Mouse (Mus musculus): Measurements from ENCODE around the gene Syn2. TPM values are rescaled to one million over a fixed set of nuclear protein-coding genes. Genes with fewer than 3 reads are reported as not detected.

Syn2 gene
- total and polyA plus RNA-seq, 3 experiments, result 0.59 to 1.6 (median 1.2) TPM

GRCm38 (mm10) chr6:115267916-115268315 is 133.2 kb downstream of the Syn2 start:
- Histone ChIP-seq H3K36me3 (replicated peaks in 1 of 2; ENCODE audit: control insufficient read depth in 1 of 2, insufficient read depth in 1 of 2, low read length in 1 of 2) (peaks cover 0 to 14% of the 10 kb centered on the region in 2 experiments), H3K4me2 (ENCODE audit: insufficient read depth, low read depth, poor library complexity, severe bottlenecking) (no peak overlapping the region), H3K79me2 (replicated peaks; ENCODE audit: control insufficient read depth, extremely low read depth, insufficient read depth, poor library complexity, severe bottlenecking) (no peaks in the 10 kb centered on the region), H3K27me3 (replicated peaks) (no peaks in the 10 kb centered on the region), H3K27ac (ENCODE audit: insufficient read depth, low read depth) (no peak overlapping the region), H3K9ac (ENCODE audit: insufficient read depth, low read depth) (no peak overlapping the region), H3K4me1 (ENCODE audit: control insufficient read depth in 1 of 2, insufficient read depth in 2 of 2) (peaks cover 0 to 6% of the 10 kb centered on the region in 2 experiments; a peak in 2 of 4 replicates), H3K4me3 (replicated peaks in 1 of 3; ENCODE audit: low read depth in 2 of 3, low read length in 2 of 3, poor library complexity in 1 of 3) (no peak overlapping the region), H3K9me3 (replicated peaks; ENCODE audit: low read length) (no peaks in the 10 kb centered on the region)
- dilution Hi-C loops (cut with MboI; ENCODE audit: extremely low pct_ligation_motif_present, extremely low pct_unique_long_range_greater_than_20kb, low sequenced_read_pairs), result no loop called here
- peak; percentile 64 for DNase-seq (ENCODE audit: extremely low read depth)
- in situ Hi-C loops (cut with MboI; ENCODE audit: low pct_ligation_motif_present, low pct_unique_long_range_greater_than_20kb, low sequenced_read_pairs), result loop anchor here (10.0 to 25.0 kb wide), 2 partner anchors 213 to 331 kb away; no protein-coding TSS in a partner anchor
- TF ChIP-seq MAX (IDR thresholded peaks at IDR 0.05; ENCODE audit: low read length), result no peak
- TF ChIP-seq RAD21 (IDR thresholded peaks at IDR 0.05; ENCODE audit: low read depth, low read length), result peak; percentile 86
- TF ChIP-seq CTCF (conservative IDR thresholded peaks at IDR 0.05 in 1 of 2, IDR thresholded peaks at IDR 0.05 in 1 of 2; ENCODE audit: low read depth in 2 of 2, low read length in 2 of 2), result peak; percentile 53 to 92
- TF ChIP-seq IRF4 (IDR thresholded peaks at IDR 0.05; ENCODE audit: low read depth, low read length), result 0 out of 2 replicates have a peak, but pooled peaks have one; percentile 21
- TF ChIP-seq JUND (conservative IDR thresholded peaks at IDR 0.05; ENCODE audit: low read depth, low read length), result 0 out of 2 replicates have a peak, but pooled peaks have one; percentile 14
- no peak for TF ChIP-seq POLR2AphosphoS2 (IDR thresholded peaks at IDR 0.05; ENCODE audit: low read depth, low read length)
- peak; percentile 89 for TF ChIP-seq SMC3 (IDR thresholded peaks at IDR 0.05; ENCODE audit: low read depth, low read length)
- peak; percentile 65 for TF ChIP-seq CHD2 (IDR thresholded peaks at IDR 0.05; ENCODE audit: low read length)

- TF ChIP-seq JUND (conservative IDR thresholded peaks at IDR 0.05; ENCODE audit: low read depth, low read length) (no peak), CHD1 (IDR thresholded peaks at IDR 0.05; ENCODE audit: low read depth, low read length) (no peak), MYC (IDR thresholded peaks at IDR 0.05; ENCODE audit: low read depth, low read length) (no peak)
- dilution Hi-C loops (cut with MboI; ENCODE audit: extremely low pct_ligation_motif_present, extremely low pct_unique_long_range_greater_than_20kb, low sequenced_read_pairs), result no loop called here
- Histone ChIP-seq H3K4me1 (ENCODE audit: control insufficient read depth in 1 of 2, insufficient read depth in 2 of 2) (peaks cover 0 to 6% of the 10 kb centered on the region in 2 experiments; a peak in 2 of 4 replicates), H3K9ac (ENCODE audit: insufficient read depth, low read depth) (no peak overlapping the region), H3K9me3 (replicated peaks; ENCODE audit: low read length) (no peaks in the 10 kb centered on the region), H3K4me3 (replicated peaks in 1 of 3; ENCODE audit: low read depth in 2 of 3, low read length in 2 of 3, poor library complexity in 1 of 3) (no peak overlapping the region), H3K27ac (ENCODE audit: insufficient read depth, low read depth) (no peak overlapping the region), H3K79me2 (replicated peaks; ENCODE audit: control insufficient read depth, extremely low read depth, insufficient read depth, poor library complexity, severe bottlenecking) (no peaks in the 10 kb centered on the region), H3K4me2 (ENCODE audit: insufficient read depth, low read depth, poor library complexity, severe bottlenecking) (no peak overlapping the region), H3K27me3 (replicated peaks) (no peaks in the 10 kb centered on the region), H3K36me3 (replicated peaks in 1 of 2; ENCODE audit: control insufficient read depth in 1 of 2, insufficient read depth in 1 of 2, low read length in 1 of 2) (peaks cover 0 to 9% of the 10 kb centered on the region in 2 experiments)
- in situ Hi-C loops (cut with MboI; ENCODE audit: low pct_ligation_motif_present, low pct_unique_long_range_greater_than_20kb, low sequenced_read_pairs), result loop anchor here (10.0 to 25.0 kb wide), 2 partner anchors 214 to 331 kb away; no protein-coding TSS in a partner anchor
- no peak for DNase-seq (ENCODE audit: extremely low read depth)
These were observed 134.1 kb downstream of the Syn2 start for GRCm38 (mm10) chr6:115268551-115269385.

- Histone ChIP-seq H3K27ac (ENCODE audit: insufficient read depth, low read depth) (no peak overlapping the region), H3K79me2 (replicated peaks; ENCODE audit: control insufficient read depth, extremely low read depth, insufficient read depth, poor library complexity, severe bottlenecking) (no peaks in the 10 kb centered on the region), H3K4me3 (replicated peaks in 1 of 3; ENCODE audit: low read depth in 2 of 3, low read length in 2 of 3, poor library complexity in 1 of 3) (no peak overlapping the region), H3K4me1 (ENCODE audit: control insufficient read depth in 1 of 2, insufficient read depth in 2 of 2) (peaks cover 0 to 6% of the 10 kb centered on the region in 2 experiments; a peak in 2 of 4 replicates), H3K9me3 (replicated peaks; ENCODE audit: low read length) (no peaks in the 10 kb centered on the region), H3K4me2 (ENCODE audit: insufficient read depth, low read depth, poor library complexity, severe bottlenecking) (no peak overlapping the region), H3K36me3 (replicated peaks in 1 of 2; ENCODE audit: control insufficient read depth in 1 of 2, insufficient read depth in 1 of 2, low read length in 1 of 2) (peaks cover 0 to 8% of the 10 kb centered on the region in 2 experiments), H3K27me3 (replicated peaks) (no peaks in the 10 kb centered on the region), H3K9ac (ENCODE audit: insufficient read depth, low read depth) (no peak overlapping the region)
- dilution Hi-C loops (cut with MboI; ENCODE audit: extremely low pct_ligation_motif_present, extremely low pct_unique_long_range_greater_than_20kb, low sequenced_read_pairs), result no loop called here
- TF ChIP-seq ETS1 (conservative IDR thresholded peaks at IDR 0.05; ENCODE audit: low read depth, low read length), result no peak
- no peak for TF ChIP-seq JUND (conservative IDR thresholded peaks at IDR 0.05; ENCODE audit: low read depth, low read length)
- TF ChIP-seq IRF4 (IDR thresholded peaks at IDR 0.05; ENCODE audit: low read depth, low read length), result no peak
- no peak for TF ChIP-seq POLR2AphosphoS2 (IDR thresholded peaks at IDR 0.05; ENCODE audit: low read depth, low read length)
- TF ChIP-seq PAX5 (IDR thresholded peaks at IDR 0.05; ENCODE audit: low read length), result no peak
- no peak for TF ChIP-seq ELF1 (IDR thresholded peaks at IDR 0.05; ENCODE audit: low read depth, low read length)
- no peak for TF ChIP-seq NELFE (IDR thresholded peaks at IDR 0.05; ENCODE audit: low read depth, low read length)
- no peak for TF ChIP-seq RCOR1 (conservative IDR thresholded peaks at IDR 0.05; ENCODE audit: low read depth, low read length)
- no peak for TF ChIP-seq ZKSCAN1 (IDR thresholded peaks at IDR 0.05; ENCODE audit: borderline replicate concordance, low read depth, low read length)
- in situ Hi-C loops (cut with MboI; ENCODE audit: low pct_ligation_motif_present, low pct_unique_long_range_greater_than_20kb, low sequenced_read_pairs), result loop anchor here (10.0 to 25.0 kb wide), 2 partner anchors 215 to 332 kb away; no protein-coding TSS in a partner anchor
- no peak for DNase-seq (ENCODE audit: extremely low read depth)
These were observed 134.9 kb downstream of the Syn2 start for GRCm38 (mm10) chr6:115269561-115269960.
